Mouse (Mus musculus) liver, embryonic 11.5 days (tissue): Measurements from ENCODE around the gene Eipr1. TPM values are rescaled to one million over a fixed set of nuclear protein-coding genes. Genes with fewer than 3 reads are reported as not detected.

Source experiments
- ATAC-seq: fragments of 200-750 bp; cut with Nextera tagmentation; replicated peaks from 2 replicates; pipeline ENCODE4 v1.8.0; 2017; ENCODE audit warnings: moderate number of reproducible peaks, mild to moderate bottlenecking, moderate TSS enrichment, moderate library complexity; ENCODE audit not compliant: low FRiP score
- DNase-seq: peaks from one replicate; pipeline ENCODE4 v3.0.0-alpha.2; 2017; ENCODE audit warnings: low spot score
- H3K27ac ChIP-seq: fragments of 300-500 bp; sonication (generic); 2 replicates; pipeline ENCODE4 v1.5.1; 2014; ENCODE audit warnings: mild to moderate bottlenecking, low read depth, low read length, control low read depth
- H3K27me3 ChIP-seq: fragments of 300-500 bp; sonication (generic); replicated peaks from 2 replicates; pipeline ENCODE4 v1.6.1; 2014; ENCODE audit warnings: low read length, mixed read lengths; ENCODE audit not compliant: control insufficient read depth, insufficient read depth
- H3K36me3 ChIP-seq: fragments of 300-500 bp; sonication (generic); 2 replicates; pipeline ENCODE4 v1.6.1; 2014; ENCODE audit warnings: mild to moderate bottlenecking, low read length, moderate library complexity, mixed read lengths; ENCODE audit not compliant: control insufficient read depth, insufficient read depth
- H3K4me1 ChIP-seq: fragments of 300-500 bp; sonication (generic); replicated peaks from 2 replicates; pipeline ENCODE4 v1.6.1; 2014; ENCODE audit warnings: low read length, mixed read lengths; ENCODE audit not compliant: control insufficient read depth, insufficient read depth
- H3K4me2 ChIP-seq: fragments of 300-500 bp; sonication (generic); 2 replicates; pipeline ENCODE4 v1.6.1; 2014; ENCODE audit warnings: mild to moderate bottlenecking, control low read depth, moderate library complexity
- H3K4me3 ChIP-seq: fragments of 300-500 bp; sonication (generic); 2 replicates; pipeline ENCODE4 v1.5.1; 2014; ENCODE audit warnings: low read depth, low read length, control low read depth
- H3K9ac ChIP-seq: fragments of 300-500 bp; sonication (generic); 2 replicates; pipeline ENCODE4 v1.6.1; 2014; ENCODE audit warnings: low read depth, low read length, control low read depth
- H3K9me3 ChIP-seq: fragments of 300-500 bp; sonication (generic); 2 replicates; pipeline ENCODE4 v1.6.1; 2016; ENCODE audit warnings: low read length, inconsistent platforms, mixed read lengths; ENCODE audit not compliant: control insufficient read depth
- WGBS: fragments of 180-500 bp; shearing (Covaris S2); extraction: QIAGEN DNeasy Blood & Tissue Kit; methylation state at CpG from one replicate; pipeline ENCODE4 v1.1.7; 2014; 5-methylcytosine and 5-hydroxymethylcytosine counted together
- polyA plus RNA-seq: library from polyadenylated mRNA; unstranded; fragments of >200 nt; fragmentation: Nextera tagmentation; extraction: Ambion mirVana; gene quantifications from 2 replicates; pipeline ENCODE4 v1.2.1, GENCODE M21; 2014

Gene Eipr1
- polyA plus RNA-seq, 1 experiment from 2014 or later, result 39.8 TPM

- no peak overlapping the region for H3K4me3 ChIP-seq
These were observed 89.6 kb downstream of the Eipr1 start for GRCm38 (mm10) chr12:28841179-28841698.

GRCm38 (mm10) chr12:28845811-28846210 is 94.2 kb downstream of the Eipr1 start:
- WGBS, result 82% methylated on average over 8 of the region's 8 CpGs
- no peaks in the 10 kb centered on the region for H3K9me3 ChIP-seq
- H3K4me2 ChIP-seq, result no peak overlapping the region
- no peak overlapping the region for H3K9ac ChIP-seq
- H3K27me3 ChIP-seq, result no peaks in the 10 kb centered on the region
- no peaks in the 10 kb centered on the region for H3K4me1 ChIP-seq
- DNase-seq (no peak), ATAC-seq (no peak)
- H3K27ac ChIP-seq, result no peak overlapping the region
- H3K4me3 ChIP-seq, result no peak overlapping the region
- H3K36me3 ChIP-seq, result no peaks in the 10 kb centered on the region

More at GRCm38 (mm10) chr12:28841179-28841698, 89.6 kb downstream of the Eipr1 start:
- no peak overlapping the region for H3K9ac ChIP-seq
- no peaks in the 10 kb centered on the region for H3K36me3 ChIP-seq
- no peaks in the 10 kb centered on the region for H3K27me3 ChIP-seq
- DNase-seq, result no peak
- H3K4me1 ChIP-seq, result no peaks in the 10 kb centered on the region
- 80% methylated on average over 5 of the region's 5 CpGs for WGBS
- H3K9me3 ChIP-seq, result no peaks in the 10 kb centered on the region
- H3K27ac ChIP-seq, result no peak overlapping the region
- no peak for ATAC-seq
- no peak overlapping the region for H3K4me2 ChIP-seq

DNA sequence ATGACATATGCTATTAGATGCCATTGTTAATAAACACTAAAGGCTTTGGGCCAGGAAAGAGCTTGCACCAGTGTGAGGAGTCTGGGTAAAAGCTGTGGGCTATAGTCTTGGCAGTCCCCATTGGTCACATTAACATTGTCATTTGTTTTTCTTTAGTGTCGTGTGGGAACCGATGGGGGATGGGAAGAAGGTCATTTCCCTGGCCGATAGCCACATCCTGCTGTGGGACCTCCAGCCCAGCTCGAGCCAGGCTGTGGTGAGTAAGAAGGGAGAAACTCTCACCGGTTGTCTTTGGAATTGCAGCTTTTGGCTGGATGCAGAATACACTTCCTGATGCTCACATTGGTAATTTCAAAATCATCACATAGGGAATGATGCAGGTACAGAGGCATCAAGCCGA is 95.8 kb downstream of the Eipr1 start:
- Histone ChIP-seq H3K4me2 (no peak overlapping the region), H3K4me3 (no peak overlapping the region)

GRCm38 (mm10) chr12:28848726-28849612 is 97.4 kb downstream of the Eipr1 start:
- Histone ChIP-seq H3K36me3 (no peaks in the 10 kb centered on the region), H3K9me3 (no peaks in the 10 kb centered on the region), H3K27ac (no peak overlapping the region), H3K4me2 (no peak overlapping the region), H3K4me1 (no peaks in the 10 kb centered on the region), H3K4me3 (no peak overlapping the region), H3K27me3 (no peaks in the 10 kb centered on the region), H3K9ac (no peak overlapping the region)
- ATAC-seq (no peak), DNase-seq (no peak)
- 88% methylated on average over 18 of the region's 18 CpGs for WGBS

More for the DNA sequence above, 95.8 kb downstream of the Eipr1 start:
- Histone ChIP-seq H3K9me3 (no peaks in the 10 kb centered on the region), H3K36me3 (no peaks in the 10 kb centered on the region), H3K27me3 (no peaks in the 10 kb centered on the region), H3K27ac (no peak overlapping the region), H3K9ac (no peak overlapping the region), H3K4me1 (no peaks in the 10 kb centered on the region)
- DNase-seq, result no peak
- 65% methylated on average over 6 of the region's 6 CpGs for WGBS
- ATAC-seq, result no peak

GRCm38 (mm10) chr12:28859495-28860263 is 108.1 kb downstream of the Eipr1 start:
- 82% methylated on average over 11 of the region's 11 CpGs for WGBS
- H3K4me2 ChIP-seq, result no peak overlapping the region
- H3K27me3 ChIP-seq, result no peaks in the 10 kb centered on the region
- H3K36me3 ChIP-seq, result no peaks in the 10 kb centered on the region
- no peak for DNase-seq
- H3K4me3 ChIP-seq, result no peak overlapping the region
- H3K27ac ChIP-seq, result no peak overlapping the region
- no peaks in the 10 kb centered on the region for H3K4me1 ChIP-seq
- ATAC-seq, result no peak
- no peaks in the 10 kb centered on the region for H3K9me3 ChIP-seq
- no peak overlapping the region for H3K9ac ChIP-seq

- Histone ChIP-seq H3K27ac (no peak overlapping the region), H3K27me3 (no peaks in the 10 kb centered on the region), H3K4me1 (no peaks in the 10 kb centered on the region), H3K4me2 (no peak overlapping the region), H3K9me3 (no peaks in the 10 kb centered on the region), H3K4me3 (no peak overlapping the region), H3K36me3 (no peaks in the 10 kb centered on the region), H3K9ac (no peak overlapping the region)
- DNase-seq, result no peak
- ATAC-seq, result no peak
- WGBS, result 69% methylated on average over 5 of the region's 5 CpGs
These were observed 108.6 kb downstream of the Eipr1 start for GRCm38 (mm10) chr12:28860264-28860560.

DNA sequence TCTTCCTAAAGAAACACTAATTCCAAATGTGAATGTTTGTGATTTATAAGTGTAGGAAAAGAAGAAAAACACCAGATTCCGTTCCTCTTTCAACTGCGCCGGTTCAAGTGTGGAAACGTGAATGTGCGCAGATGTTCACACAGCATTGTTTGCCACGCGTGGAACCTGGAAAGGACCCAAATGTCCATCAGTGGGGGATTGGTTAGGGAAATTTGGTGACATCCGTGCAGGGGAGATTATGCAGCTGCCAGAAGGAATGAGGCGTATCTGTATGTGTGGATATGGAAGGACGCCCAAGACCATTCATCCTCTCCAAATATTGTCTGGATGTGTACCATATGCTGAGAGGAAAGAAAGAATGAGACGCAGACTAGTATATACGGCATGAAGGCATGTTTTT is 111.7 kb downstream of the Eipr1 start:
- H3K27ac ChIP-seq, result no peak overlapping the region
- H3K9me3 ChIP-seq, result no peaks in the 10 kb centered on the region
- no peak for ATAC-seq
- H3K27me3 ChIP-seq, result no peaks in the 10 kb centered on the region
- 92% methylated on average over 12 of the region's 12 CpGs for WGBS
- H3K4me1 ChIP-seq, result no peaks in the 10 kb centered on the region
- H3K4me2 ChIP-seq, result no peak overlapping the region
- H3K9ac ChIP-seq, result no peak overlapping the region
- DNase-seq, result no peak
- H3K4me3 ChIP-seq, result no peak overlapping the region
- H3K36me3 ChIP-seq, result no peaks in the 10 kb centered on the region

GRCm38 (mm10) chr12:28866121-28866520 is 114.5 kb downstream of the Eipr1 start:
- WGBS, result 75% methylated on average over 1 of the region's 1 CpGs
- H3K27ac ChIP-seq, result no peak overlapping the region
- ATAC-seq (no peak), DNase-seq (no peak)
- H3K27me3 ChIP-seq, result no peaks in the 10 kb centered on the region
- H3K4me3 ChIP-seq, result no peak overlapping the region
- H3K4me1 ChIP-seq, result no peaks in the 10 kb centered on the region
- H3K9ac ChIP-seq, result no peak overlapping the region
- H3K4me2 ChIP-seq, result no peak overlapping the region
- no peaks in the 10 kb centered on the region; the same call in 1 of the 2 replicates for H3K36me3 ChIP-seq
- no peaks in the 10 kb centered on the region for H3K9me3 ChIP-seq
